Mouse (Mus musculus): ENCODE data around the gene Snrnp70. TPM values are rescaled to one million over a fixed set of nuclear protein-coding genes. Genes with fewer than 3 reads are reported as not detected.
"Not testable (repeated sequence)": the region's sequence is repeated elsewhere in the genome, so short reads cannot be mapped to it uniquely, and the experiment has no call there.

Gene Snrnp70
- polyA plus RNA-seq, 1 experiment from 2014 or later, result 285 TPM

- H3K27ac ChIP-seq, result no peak overlapping the region
- 81% methylated on average over 2 of the region's 2 CpGs for WGBS
- peaks cover 78% of the 10 kb centered on the region for H3K27me3 ChIP-seq
Measured at GRCm38 (mm10) chr7:45363983-45364382, 31.6 kb downstream of the Snrnp70 start.

GRCm38 (mm10) chr7:45362801-45363200 lies 32.7 kb downstream of the Snrnp70 start:
- 5% methylated on average over 13 of the region's 13 CpGs for WGBS
- Histone ChIP-seq H3K9me3 (no peaks in the 10 kb centered on the region), H3K4me2 (0 out of 2 replicates have a peak overlapping the region, but pooled peaks have one; percentile 0), H3K36me3 (peaks cover 2% of the 10 kb centered on the region; the same call in 1 of the 2 replicates), H3K4me1 (peaks cover 25% of the 10 kb centered on the region), H3K9ac (no peak overlapping the region), H3K27ac (no peak overlapping the region), H3K4me3 (no peak overlapping the region), H3K27me3 (peaks cover 69% of the 10 kb centered on the region)
- ATAC-seq (ENCODE audit: insufficient number of reproducible peaks, insufficient read depth, low FRiP score, low TSS enrichment, low read depth), result no peak

More at GRCm38 (mm10) chr7:45363983-45364382, 31.6 kb downstream of the Snrnp70 start:
- ATAC-seq (ENCODE audit: insufficient number of reproducible peaks, insufficient read depth, low FRiP score, low TSS enrichment, low read depth), result no peak
- peaks cover 28% of the 10 kb centered on the region for H3K4me1 ChIP-seq
- no peak overlapping the region for H3K4me3 ChIP-seq
- H3K4me2 ChIP-seq, result no peak overlapping the region
- no peak overlapping the region for H3K9ac ChIP-seq
- no peaks in the 10 kb centered on the region for H3K36me3 ChIP-seq
- H3K9me3 ChIP-seq, result no peaks in the 10 kb centered on the region

GRCm38 (mm10) chr7:45361243-45361804 lies 34.2 kb downstream of the Snrnp70 start:
- peak overlapping the region; percentile 90 for H3K4me2 ChIP-seq
- H3K4me1 ChIP-seq, result peaks cover 19% of the 10 kb centered on the region
- no peak overlapping the region for H3K27ac ChIP-seq
- peak overlapping the region; percentile 77 for H3K9ac ChIP-seq
- H3K36me3 ChIP-seq, result peaks cover 5% of the 10 kb centered on the region; the same call in 1 of the 2 replicates
- ATAC-seq (ENCODE audit: insufficient number of reproducible peaks, insufficient read depth, low FRiP score, low TSS enrichment, low read depth), result peak; percentile 78
- under 1% methylated on average over 43 of the region's 43 CpGs for WGBS
- peaks cover 69% of the 10 kb centered on the region for H3K27me3 ChIP-seq
- H3K4me3 ChIP-seq, result peak overlapping the region; percentile 56
- H3K9me3 ChIP-seq, result no peaks in the 10 kb centered on the region

GRCm38 (mm10) chr7:45360404-45361125 lies 35.0 kb downstream of the Snrnp70 start:
- Histone ChIP-seq H3K9ac (no peak overlapping the region), H3K27ac (no peak overlapping the region), H3K36me3 (peaks cover 5% of the 10 kb centered on the region; the same call in 1 of the 2 replicates), H3K4me3 (peak overlapping the region; percentile 56; the same call in 1 of the 2 replicates), H3K9me3 (no peaks in the 10 kb centered on the region), H3K4me2 (peak overlapping the region; percentile 90), H3K27me3 (peaks cover 66% of the 10 kb centered on the region), H3K4me1 (peaks cover 11% of the 10 kb centered on the region)
- no peak for ATAC-seq (ENCODE audit: insufficient number of reproducible peaks, insufficient read depth, low FRiP score, low TSS enrichment, low read depth)
- WGBS, result 52% methylated on average over 18 of the region's 18 CpGs

- WGBS, result 68% methylated on average over 9 of the region's 11 CpGs
- peaks cover 14% of the 10 kb centered on the region; the same call in 1 of the 2 replicates for H3K36me3 ChIP-seq
- H3K27ac ChIP-seq; H3K9me3 ChIP-seq; ATAC-seq (ENCODE audit: insufficient number of reproducible peaks, insufficient read depth, low FRiP score, low TSS enrichment, low read depth); H3K9ac ChIP-seq; H3K4me1 ChIP-seq; H3K4me2 ChIP-seq; H3K4me3 ChIP-seq: not testable (repeated sequence)
- H3K27me3 ChIP-seq, result peaks cover 52% of the 10 kb centered on the region
Measured at GRCm38 (mm10) chr7:45359081-45359480, 36.5 kb downstream of the Snrnp70 start.

- Histone ChIP-seq H3K4me2 (no peak overlapping the region), H3K9me3 (no peaks in the 10 kb centered on the region), H3K4me1 (no peaks in the 10 kb centered on the region), H3K4me3 (no peak overlapping the region), H3K27ac (no peak overlapping the region), H3K27me3 (peaks cover 22% of the 10 kb centered on the region), H3K36me3 (peaks cover 28% of the 10 kb centered on the region), H3K9ac (no peak overlapping the region)
- WGBS, result 56% methylated on average over 13 of the region's 13 CpGs
- ATAC-seq (ENCODE audit: insufficient number of reproducible peaks, insufficient read depth, low FRiP score, low TSS enrichment, low read depth), result no peak
Measured at GRCm38 (mm10) chr7:45356087-45356486, 39.5 kb downstream of the Snrnp70 start.

GRCm38 (mm10) chr7:45355318-45356020 lies 40.1 kb downstream of the Snrnp70 start:
- H3K4me3 ChIP-seq, result no peak overlapping the region
- H3K27ac ChIP-seq, result no peak overlapping the region
- no peak overlapping the region for H3K4me2 ChIP-seq
- no peaks in the 10 kb centered on the region for H3K4me1 ChIP-seq
- H3K36me3 ChIP-seq, result peaks cover 28% of the 10 kb centered on the region
- ATAC-seq (ENCODE audit: insufficient number of reproducible peaks, insufficient read depth, low FRiP score, low TSS enrichment, low read depth), result no peak
- WGBS, result 76% methylated on average over 15 of the region's 15 CpGs
- H3K9me3 ChIP-seq, result no peaks in the 10 kb centered on the region
- peaks cover 15% of the 10 kb centered on the region for H3K27me3 ChIP-seq
- H3K9ac ChIP-seq, result no peak overlapping the region

- no peak overlapping the region for H3K4me2 ChIP-seq
- no peak overlapping the region for H3K9ac ChIP-seq
- ATAC-seq (ENCODE audit: insufficient number of reproducible peaks, insufficient read depth, low FRiP score, low TSS enrichment, low read depth), result no peak
- no peaks in the 10 kb centered on the region for H3K9me3 ChIP-seq
- H3K27me3 ChIP-seq, result peaks cover 4% of the 10 kb centered on the region; the same call in 1 of the 2 replicates
- WGBS, result 21% methylated on average over 5 of the region's 5 CpGs
- H3K4me3 ChIP-seq, result no peak overlapping the region
- no peaks in the 10 kb centered on the region for H3K4me1 ChIP-seq
- H3K36me3 ChIP-seq, result peaks cover 41% of the 10 kb centered on the region
- H3K27ac ChIP-seq, result no peak overlapping the region
Measured at GRCm38 (mm10) chr7:45353041-45353440, 42.5 kb downstream of the Snrnp70 start.

- H3K27ac ChIP-seq, result no peak overlapping the region
- no peaks in the 10 kb centered on the region for H3K4me1 ChIP-seq
- H3K4me2 ChIP-seq, result no peak overlapping the region
- no peak overlapping the region for H3K4me3 ChIP-seq
- no peaks in the 10 kb centered on the region for H3K9me3 ChIP-seq
- peaks cover 4% of the 10 kb centered on the region; the same call in 1 of the 2 replicates for H3K27me3 ChIP-seq
- no peak overlapping the region; the same call in 1 of the 2 replicates for H3K9ac ChIP-seq
- ATAC-seq (ENCODE audit: insufficient number of reproducible peaks, insufficient read depth, low FRiP score, low TSS enrichment, low read depth), result no peak
- peaks cover 28% of the 10 kb centered on the region; the same call in 1 of the 2 replicates for H3K36me3 ChIP-seq
- WGBS, result 81% methylated on average over 13 of the region's 13 CpGs
Measured at GRCm38 (mm10) chr7:45346905-45347304, 48.6 kb downstream of the Snrnp70 start.

- 23% methylated on average over 13 of the region's 13 CpGs for WGBS
Measured at GRCm38 (mm10) chr7:45343543-45343942, 52.0 kb downstream of the Snrnp70 start.

GRCm38 (mm10) chr7:45342081-45342480 lies 53.5 kb downstream of the Snrnp70 start:
- Histone ChIP-seq H3K27me3 (peaks cover 8% of the 10 kb centered on the region; the same call in 1 of the 2 replicates), H3K9me3 (no peaks in the 10 kb centered on the region), H3K4me2 (no peak overlapping the region), H3K4me1 (peaks cover 43% of the 10 kb centered on the region), H3K36me3 (peaks cover 6% of the 10 kb centered on the region; the same call in 1 of the 2 replicates), H3K9ac (no peak overlapping the region), H3K4me3 (no peak overlapping the region), H3K27ac (no peak overlapping the region)
- ATAC-seq (ENCODE audit: insufficient number of reproducible peaks, insufficient read depth, low FRiP score, low TSS enrichment, low read depth), result no peak
- 89% methylated on average over 11 of the region's 11 CpGs for WGBS

More at GRCm38 (mm10) chr7:45343543-45343942, 52.0 kb downstream of the Snrnp70 start:
- Histone ChIP-seq H3K4me2 (no peak overlapping the region), H3K9ac (no peak overlapping the region), H3K9me3 (no peaks in the 10 kb centered on the region), H3K27ac (no peak overlapping the region), H3K27me3 (peaks cover 4% of the 10 kb centered on the region; the same call in 1 of the 2 replicates), H3K36me3 (peaks cover 17% of the 10 kb centered on the region; the same call in 1 of the 2 replicates), H3K4me1 (peaks cover 31% of the 10 kb centered on the region), H3K4me3 (no peak overlapping the region)
- ATAC-seq (ENCODE audit: insufficient number of reproducible peaks, insufficient read depth, low FRiP score, low TSS enrichment, low read depth), result no peak
